Mouse (Mus musculus): ENCODE measurements at regions not wholly inside any gene's neighbourhood (a gene's known extent, or its start where the extent isn't known, plus 50 kb on each side); places are given as distances from the start of the nearest gene placed in this dataset.

- TF ChIP-seq SRF (IDR thresholded peaks at IDR 0.05; ENCODE audit: control insufficient read depth, insufficient read length, low read depth) (no peak), E2F4 (IDR thresholded peaks at IDR 0.05; ENCODE audit: insufficient read depth) (no peak), REST (IDR thresholded peaks at IDR 0.05; ENCODE audit: insufficient read depth, insufficient read length) (no peak), TCF3 (IDR thresholded peaks at IDR 0.05; ENCODE audit: insufficient read length, low read depth) (no peak), USF1 (IDR thresholded peaks at IDR 0.05; ENCODE audit: low read depth) (no peak), MYOG (IDR thresholded peaks at IDR 0.05; ENCODE audit: control insufficient read depth in 1 of 3, insufficient read depth in 1 of 3, insufficient read length in 2 of 3, low read depth in 2 of 3) (no peak), MYOD1 (IDR thresholded peaks at IDR 0.05; ENCODE audit: control insufficient read depth in 1 of 3, insufficient read length in 2 of 3, low read depth in 2 of 3) (no peak), MAX (IDR thresholded peaks at IDR 0.05; ENCODE audit: low read depth) (no peak), POLR2AphosphoS2 (IDR thresholded peaks at IDR 0.05; ENCODE audit: insufficient read length, low read depth) (no peak), CEBPB (IDR thresholded peaks at IDR 0.05; ENCODE audit: insufficient read depth, poor library complexity, severe bottlenecking) (no peak), TCF12 (IDR thresholded peaks at IDR 0.05; ENCODE audit: insufficient read depth, poor library complexity, severe bottlenecking) (no peak), POLR2A (IDR thresholded peaks at IDR 0.05; ENCODE audit: insufficient read length, low read depth) (no peak)
- Histone ChIP-seq H3K27me3 (ENCODE audit: control insufficient read depth, insufficient read depth, insufficient read length) (no peaks in the 10 kb centered on the region), H3K4me2 (ENCODE audit: low read depth) (no peak overlapping the region), H3K79me2 (ENCODE audit: control insufficient read depth, insufficient read depth) (no peaks in the 10 kb centered on the region), H3K4me3 (no peak overlapping the region), H3ac (ENCODE audit: control insufficient read depth, insufficient read length) (no peak overlapping the region), H3K36me3 (ENCODE audit: control insufficient read depth, insufficient read depth) (no peaks in the 10 kb centered on the region)
Observed at GRCm38 (mm10) chr4:87379516-87380173, 149.4 kb upstream of the Slc24a2 start.

- Histone ChIP-seq H3K4me2 (ENCODE audit: low read depth) (no peak overlapping the region), H3K4me3 (no peak overlapping the region), H3K79me2 (ENCODE audit: control insufficient read depth, insufficient read depth) (no peaks in the 10 kb centered on the region), H3K36me3 (ENCODE audit: control insufficient read depth, insufficient read depth) (no peaks in the 10 kb centered on the region), H3ac (ENCODE audit: control insufficient read depth, insufficient read length) (no peak overlapping the region), H3K27me3 (ENCODE audit: control insufficient read depth, insufficient read depth, insufficient read length) (no peaks in the 10 kb centered on the region)
- TF ChIP-seq REST (IDR thresholded peaks at IDR 0.05; ENCODE audit: insufficient read depth, insufficient read length) (no peak), POLR2AphosphoS2 (IDR thresholded peaks at IDR 0.05; ENCODE audit: insufficient read length, low read depth) (no peak), SRF (IDR thresholded peaks at IDR 0.05; ENCODE audit: control insufficient read depth, insufficient read length, low read depth) (no peak), MYOG (IDR thresholded peaks at IDR 0.05; ENCODE audit: control insufficient read depth in 1 of 3, insufficient read depth in 1 of 3, insufficient read length in 2 of 3, low read depth in 2 of 3) (no peak), TCF12 (IDR thresholded peaks at IDR 0.05; ENCODE audit: insufficient read depth, poor library complexity, severe bottlenecking) (no peak), TCF3 (IDR thresholded peaks at IDR 0.05; ENCODE audit: insufficient read length, low read depth) (no peak), E2F4 (IDR thresholded peaks at IDR 0.05; ENCODE audit: insufficient read depth) (no peak), CEBPB (IDR thresholded peaks at IDR 0.05; ENCODE audit: insufficient read depth, poor library complexity, severe bottlenecking) (no peak), POLR2A (IDR thresholded peaks at IDR 0.05; ENCODE audit: insufficient read length, low read depth) (no peak), MYOD1 (IDR thresholded peaks at IDR 0.05; ENCODE audit: control insufficient read depth in 1 of 3, insufficient read length in 2 of 3, low read depth in 2 of 3) (no peak), MAX (IDR thresholded peaks at IDR 0.05; ENCODE audit: low read depth) (no peak), USF1 (IDR thresholded peaks at IDR 0.05; ENCODE audit: low read depth) (no peak)
Observed at GRCm38 (mm10) chr4:87371960-87372359, 141.7 kb upstream of the Slc24a2 start.

GRCm38 (mm10) chr4:87369626-87370234, 139.5 kb upstream of the Slc24a2 start:
- TF ChIP-seq POLR2A (IDR thresholded peaks at IDR 0.05; ENCODE audit: insufficient read length, low read depth): no peak
- TF ChIP-seq MYOG (IDR thresholded peaks at IDR 0.05; ENCODE audit: control insufficient read depth in 1 of 3, insufficient read depth in 1 of 3, insufficient read length in 2 of 3, low read depth in 2 of 3): no peak
- TF ChIP-seq SRF (IDR thresholded peaks at IDR 0.05; ENCODE audit: control insufficient read depth, insufficient read length, low read depth): no peak
- no peak for TF ChIP-seq USF1 (IDR thresholded peaks at IDR 0.05; ENCODE audit: low read depth)
- no peak for TF ChIP-seq MAX (IDR thresholded peaks at IDR 0.05; ENCODE audit: low read depth)
- TF ChIP-seq TCF12 (IDR thresholded peaks at IDR 0.05; ENCODE audit: insufficient read depth, poor library complexity, severe bottlenecking): no peak
- no peak for TF ChIP-seq POLR2AphosphoS2 (IDR thresholded peaks at IDR 0.05; ENCODE audit: insufficient read length, low read depth)
- no peak for TF ChIP-seq REST (IDR thresholded peaks at IDR 0.05; ENCODE audit: insufficient read depth, insufficient read length)
- no peak for TF ChIP-seq E2F4 (IDR thresholded peaks at IDR 0.05; ENCODE audit: insufficient read depth)
- TF ChIP-seq CEBPB (IDR thresholded peaks at IDR 0.05; ENCODE audit: insufficient read depth, poor library complexity, severe bottlenecking): no peak
- TF ChIP-seq TCF3 (IDR thresholded peaks at IDR 0.05; ENCODE audit: insufficient read length, low read depth): no peak
- TF ChIP-seq MYOD1 (IDR thresholded peaks at IDR 0.05; ENCODE audit: control insufficient read depth in 1 of 3, insufficient read length in 2 of 3, low read depth in 2 of 3): no peak
- Histone ChIP-seq H3K27me3 (ENCODE audit: control insufficient read depth, insufficient read depth, insufficient read length) (no peaks in the 10 kb centered on the region), H3K4me3 (no peak overlapping the region), H3K36me3 (ENCODE audit: control insufficient read depth, insufficient read depth) (no peaks in the 10 kb centered on the region), H3K79me2 (ENCODE audit: control insufficient read depth, insufficient read depth) (no peaks in the 10 kb centered on the region), H3K4me2 (ENCODE audit: low read depth) (no peak overlapping the region), H3ac (ENCODE audit: control insufficient read depth, insufficient read length) (no peak overlapping the region)

- no peaks in the 10 kb centered on the region for H3K79me2 ChIP-seq (ENCODE audit: control insufficient read depth, insufficient read depth)
Observed at GRCm38 (mm10) chr4:87368413-87369160, 138.3 kb upstream of the Slc24a2 start.

More at GRCm38 (mm10) chr4:87368413-87369160, 138.3 kb upstream of the Slc24a2 start:
- TF ChIP-seq POLR2AphosphoS2 (IDR thresholded peaks at IDR 0.05; ENCODE audit: insufficient read length, low read depth): no peak
- Histone ChIP-seq H3K4me2 (ENCODE audit: low read depth) (peak overlapping the region; percentile 98), H3K4me3 (peak overlapping the region; percentile 26), H3K36me3 (ENCODE audit: control insufficient read depth, insufficient read depth) (no peaks in the 10 kb centered on the region), H3K27me3 (ENCODE audit: control insufficient read depth, insufficient read depth, insufficient read length) (no peaks in the 10 kb centered on the region), H3ac (ENCODE audit: control insufficient read depth, insufficient read length) (no peak overlapping the region)
